Mouse (Mus musculus) thymus, adult 2 months (tissue): ENCODE results near the gene Caml.

Experiments
- CTCF ChIP-seq: fragments of 200-500 bp; IDR thresholded peaks from 2 replicates; pipeline ENCODE4 v1.5.1; 2012; ENCODE audit warnings: mild to moderate bottlenecking, control low read depth, low read length, moderate library complexity, borderline replicate concordance; ENCODE audit not compliant: control insufficient read depth, poor library complexity, insufficient read depth; ENCODE audit errors: extremely low read depth
- POLR2A ChIP-seq: fragments of 200-500 bp; IDR thresholded peaks from 2 replicates; pipeline ENCODE4 v1.6.1; 2012; ENCODE audit warnings: mild to moderate bottlenecking, low read length, control low read depth, moderate library complexity; ENCODE audit not compliant: control insufficient read depth, poor library complexity, insufficient read depth; ENCODE audit errors: extremely low read depth

GRCm38 (mm10) chr13:55619328-55619727 is 3.5 kb upstream of the Caml start:
- no peak for TF ChIP-seq POLR2A
- no peak for TF ChIP-seq CTCF
